Mouse (Mus musculus): ENCODE measurements around the gene Abhd17a. TPM values are rescaled to one million over a fixed set of nuclear protein-coding genes. Genes with fewer than 3 reads are reported as not detected.
A peak's percentile ranks its signal among the peaks of the same experiment; 100 is the strongest.

Abhd17a gene
- total and polyA plus RNA-seq, 2 experiments, result 45.7 to 194 TPM

GRCm38 (mm10) chr10:80611024-80611423 lies 20.9 kb upstream of the Abhd17a start:
- Histone ChIP-seq H3K27ac (replicated peaks; ENCODE audit: insufficient read depth, low read depth, low read length) (no peak overlapping the region), H3K36me3 (ENCODE audit: control insufficient read depth, insufficient read depth, low read length) (no peaks in the 10 kb centered on the region), H3K9ac (ENCODE audit: low read depth, low read length) (no peak overlapping the region), H3K4me1 (ENCODE audit: control insufficient read depth, insufficient read depth, low read length) (peaks cover under 1% of the 10 kb centered on the region; the same call in 1 of the 2 replicates), H3K27me3 (ENCODE audit: control insufficient read depth, insufficient read depth, low read length) (no peaks in the 10 kb centered on the region), H3K4me3 (ENCODE audit: insufficient read depth, low read depth, low read length) (no peak overlapping the region), H3K79me2 (ENCODE audit: control insufficient read depth, insufficient read depth, low read length) (peaks cover 16% of the 10 kb centered on the region)
- DNase-seq (ENCODE audit: extremely low read depth, low read depth, low spot score), result no peak
- TF ChIP-seq POLR2A (IDR thresholded peaks at IDR 0.05; ENCODE audit: extremely low read depth, insufficient read depth, low read length), result no peak
- peak; percentile 92 for TF ChIP-seq CTCF (IDR thresholded peaks at IDR 0.05; ENCODE audit: low read depth, low read length)
- WGBS, result 52% methylated on average over 4 of the region's 4 CpGs

GRCm38 (mm10) chr10:80610116-80610785 lies 20.1 kb upstream of the Abhd17a start:
- TF ChIP-seq CTCF (IDR thresholded peaks at IDR 0.05; ENCODE audit: low read depth, low read length), result no peak
- TF ChIP-seq POLR2A (IDR thresholded peaks at IDR 0.05; ENCODE audit: extremely low read depth, insufficient read depth, low read length), result no peak
- Histone ChIP-seq H3K36me3 (ENCODE audit: control insufficient read depth, insufficient read depth, low read length) (no peaks in the 10 kb centered on the region), H3K79me2 (ENCODE audit: control insufficient read depth, insufficient read depth, low read length) (peaks cover 16% of the 10 kb centered on the region), H3K27ac (replicated peaks; ENCODE audit: insufficient read depth, low read depth, low read length) (no peak overlapping the region), H3K27me3 (ENCODE audit: control insufficient read depth, insufficient read depth, low read length) (no peaks in the 10 kb centered on the region), H3K4me1 (ENCODE audit: control insufficient read depth, insufficient read depth, low read length) (no peaks in the 10 kb centered on the region), H3K9ac (ENCODE audit: low read depth, low read length) (no peak overlapping the region), H3K4me3 (ENCODE audit: insufficient read depth, low read depth, low read length) (no peak overlapping the region)
- no peak for DNase-seq (ENCODE audit: extremely low read depth, low read depth, low spot score)
- 92% methylated on average over 9 of the region's 9 CpGs for WGBS

DNA sequence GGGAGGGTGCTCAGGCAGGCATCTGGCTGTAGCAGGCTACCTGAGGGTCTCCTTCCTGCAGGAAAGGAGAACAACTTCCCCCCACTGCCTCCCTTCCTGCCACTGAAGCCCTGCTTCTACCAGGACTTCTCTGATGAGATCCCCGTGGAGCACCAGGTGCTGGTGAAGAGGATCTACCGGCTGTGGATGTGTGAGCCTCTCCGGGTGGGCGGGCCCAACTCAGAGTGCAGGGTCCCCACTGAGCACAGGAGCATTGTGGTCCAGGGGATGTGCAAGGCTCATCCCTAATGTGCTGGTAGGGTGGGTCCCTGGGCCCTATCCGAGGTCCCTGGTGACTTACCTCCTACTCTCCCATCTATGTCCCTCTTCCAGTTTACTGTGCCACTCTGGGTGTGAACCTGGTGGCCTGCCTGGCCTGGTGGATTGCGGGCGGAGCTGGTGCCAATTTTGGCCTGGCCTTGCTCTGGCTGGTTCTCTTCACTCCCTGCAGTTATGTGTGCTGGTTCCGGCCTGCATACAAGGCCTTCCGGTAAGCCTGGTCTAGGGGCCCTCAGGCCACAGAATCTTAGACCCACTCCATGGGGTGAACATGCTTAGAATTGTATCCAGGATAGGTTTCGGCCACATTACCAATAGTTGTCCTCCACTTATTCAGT lies 19.3 kb upstream of the Abhd17a start:
- no peak overlapping the region for H3K9ac ChIP-seq (ENCODE audit: low read depth, low read length)
- DNase-seq (ENCODE audit: extremely low read depth, low read depth, low spot score), result no peak
- no peak for TF ChIP-seq POLR2A (IDR thresholded peaks at IDR 0.05; ENCODE audit: extremely low read depth, insufficient read depth, low read length)
- no peak for TF ChIP-seq CTCF (IDR thresholded peaks at IDR 0.05; ENCODE audit: low read depth, low read length)
- no peak overlapping the region for H3K27ac ChIP-seq (replicated peaks; ENCODE audit: insufficient read depth, low read depth, low read length)
- H3K4me3 ChIP-seq (ENCODE audit: insufficient read depth, low read depth, low read length), result no peak overlapping the region
- H3K27me3 ChIP-seq (ENCODE audit: control insufficient read depth, insufficient read depth, low read length), result no peaks in the 10 kb centered on the region
- WGBS, result 92% methylated on average over 10 of the region's 10 CpGs
- H3K4me1 ChIP-seq (ENCODE audit: control insufficient read depth, insufficient read depth, low read length), result no peaks in the 10 kb centered on the region
- H3K79me2 ChIP-seq (ENCODE audit: control insufficient read depth, insufficient read depth, low read length), result peaks cover 23% of the 10 kb centered on the region
- no peaks in the 10 kb centered on the region for H3K36me3 ChIP-seq (ENCODE audit: control insufficient read depth, insufficient read depth, low read length)

- WGBS, result 95% methylated on average over 3 of the region's 3 CpGs
- H3K9ac ChIP-seq (ENCODE audit: low read depth, low read length), result no peak overlapping the region
- H3K27me3 ChIP-seq (ENCODE audit: control insufficient read depth, insufficient read depth, low read length), result no peaks in the 10 kb centered on the region
- H3K4me1 ChIP-seq (ENCODE audit: control insufficient read depth, insufficient read depth, low read length), result peaks cover 5% of the 10 kb centered on the region
- no peaks in the 10 kb centered on the region for H3K36me3 ChIP-seq (ENCODE audit: control insufficient read depth, insufficient read depth, low read length)
- no peak overlapping the region for H3K4me3 ChIP-seq (ENCODE audit: insufficient read depth, low read depth, low read length)
- TF ChIP-seq CTCF (IDR thresholded peaks at IDR 0.05; ENCODE audit: low read depth, low read length) (no peak), POLR2A (IDR thresholded peaks at IDR 0.05; ENCODE audit: extremely low read depth, insufficient read depth, low read length) (no peak)
- H3K79me2 ChIP-seq (ENCODE audit: control insufficient read depth, insufficient read depth, low read length), result peaks cover 32% of the 10 kb centered on the region
- no peak for DNase-seq (ENCODE audit: extremely low read depth, low read depth, low spot score)
- H3K27ac ChIP-seq (replicated peaks; ENCODE audit: insufficient read depth, low read depth, low read length), result no peak overlapping the region
Observed at GRCm38 (mm10) chr10:80608435-80608834, 18.3 kb upstream of the Abhd17a start.

- Histone ChIP-seq H3K27me3 (ENCODE audit: control insufficient read depth, insufficient read depth, low read length) (no peaks in the 10 kb centered on the region), H3K27ac (replicated peaks; ENCODE audit: insufficient read depth, low read depth, low read length) (no peak overlapping the region), H3K4me3 (ENCODE audit: insufficient read depth, low read depth, low read length) (no peak overlapping the region), H3K4me1 (ENCODE audit: control insufficient read depth, insufficient read depth, low read length) (peaks cover 11% of the 10 kb centered on the region), H3K9ac (ENCODE audit: low read depth, low read length) (no peak overlapping the region), H3K79me2 (ENCODE audit: control insufficient read depth, insufficient read depth, low read length) (peaks cover 33% of the 10 kb centered on the region), H3K36me3 (ENCODE audit: control insufficient read depth, insufficient read depth, low read length) (no peaks in the 10 kb centered on the region)
- WGBS, result 96% methylated on average over 34 of the region's 34 CpGs
- TF ChIP-seq CTCF (IDR thresholded peaks at IDR 0.05; ENCODE audit: low read depth, low read length) (no peak), POLR2A (IDR thresholded peaks at IDR 0.05; ENCODE audit: extremely low read depth, insufficient read depth, low read length) (no peak)
- DNase-seq (ENCODE audit: extremely low read depth, low read depth, low spot score), result no peak
Observed at GRCm38 (mm10) chr10:80606737-80607350, 16.7 kb upstream of the Abhd17a start.

All from liver, adult 2 months (tissue).